Mouse (Mus musculus) lung, postnatal 0 days (tissue): ENCODE measurements around the gene Ctxn1.

Experiments used
- CTCF ChIP-seq: IDR thresholded peaks from 2 replicates; pipeline ENCODE4 v1.5.1; 2016; ENCODE audit warnings: antibody characterized with exemption, mild to moderate bottlenecking
- EP300 ChIP-seq: IDR thresholded peaks from 2 replicates; pipeline ENCODE4 v1.6.1; 2016; ENCODE audit warnings: antibody characterized with exemption, mild to moderate bottlenecking, control low read depth

- TF ChIP-seq EP300 = no peak
- TF ChIP-seq CTCF = no peak
Measured at GRCm38 (mm10) chr8:4214006-4214980, 44.8 kb downstream of the Ctxn1 start.
